Mouse (Mus musculus): ENCODE data around the gene Clk2. TPM values are rescaled to one million over a fixed set of nuclear protein-coding genes. Genes with fewer than 3 reads are reported as not detected.

The Clk2 gene
- total and polyA plus RNA-seq, 2 experiments, result 7.4 to 23.9 TPM

GRCm38 (mm10) chr3:89175544-89175943 lies 10.9 kb downstream of the Clk2 start:
- Histone ChIP-seq H3K36me3 (ENCODE audit: control insufficient read depth, insufficient read depth, low read length) (peaks cover 45% of the 10 kb centered on the region), H3K27ac (replicated peaks; ENCODE audit: insufficient read depth, low read depth, low read length) (no peak overlapping the region), H3K79me2 (ENCODE audit: control insufficient read depth, insufficient read depth, low read length) (no peaks in the 10 kb centered on the region), H3K9ac (ENCODE audit: low read depth, low read length) (no peak overlapping the region), H3K4me3 (ENCODE audit: insufficient read depth, low read depth, low read length) (no peak overlapping the region), H3K4me1 (ENCODE audit: control insufficient read depth, insufficient read depth, low read length) (peaks cover 4% of the 10 kb centered on the region), H3K27me3 (ENCODE audit: control insufficient read depth, insufficient read depth, low read length) (no peaks in the 10 kb centered on the region)
- TF ChIP-seq CTCF (IDR thresholded peaks at IDR 0.05; ENCODE audit: low read depth, low read length) (no peak), POLR2A (IDR thresholded peaks at IDR 0.05; ENCODE audit: extremely low read depth, insufficient read depth, low read length) (no peak)
- DNase-seq (ENCODE audit: extremely low read depth, low read depth, low spot score), result no peak
- 91% methylated on average over 10 of the region's 10 CpGs for WGBS

- TF ChIP-seq CTCF (IDR thresholded peaks at IDR 0.05; ENCODE audit: low read depth, low read length), result no peak
- WGBS, result 85% methylated on average over 7 of the region's 7 CpGs
- Histone ChIP-seq H3K79me2 (ENCODE audit: control insufficient read depth, insufficient read depth, low read length) (no peaks in the 10 kb centered on the region), H3K36me3 (ENCODE audit: control insufficient read depth, insufficient read depth, low read length) (peaks cover 41% of the 10 kb centered on the region), H3K27me3 (ENCODE audit: control insufficient read depth, insufficient read depth, low read length) (no peaks in the 10 kb centered on the region), H3K4me3 (ENCODE audit: insufficient read depth, low read depth, low read length) (no peak overlapping the region), H3K4me1 (ENCODE audit: control insufficient read depth, insufficient read depth, low read length) (peaks cover 4% of the 10 kb centered on the region), H3K27ac (replicated peaks; ENCODE audit: insufficient read depth, low read depth, low read length) (no peak overlapping the region), H3K9ac (ENCODE audit: low read depth, low read length) (no peak overlapping the region)
- no peak for DNase-seq (ENCODE audit: extremely low read depth, low read depth, low spot score)
These were observed 11.8 kb downstream of the Clk2 start for GRCm38 (mm10) chr3:89176421-89176820.

GRCm38 (mm10) chr3:89177242-89178106 lies 12.9 kb downstream of the Clk2 start, which contains the start of gene Scamp3:
Gene Scamp3 (plus strand): TSS chr3:89177473.
- peaks cover 33% of the 10 kb centered on the region for H3K36me3 ChIP-seq (ENCODE audit: control insufficient read depth, insufficient read depth, low read length)
- TF ChIP-seq CTCF (IDR thresholded peaks at IDR 0.05; ENCODE audit: low read depth, low read length) (no peak), POLR2A (IDR thresholded peaks at IDR 0.05; ENCODE audit: extremely low read depth, insufficient read depth, low read length) (peak; percentile 69; the same call in 1 of the 2 replicates)
- H3K27ac ChIP-seq (replicated peaks; ENCODE audit: insufficient read depth, low read depth, low read length), result peak within 1 kb of the TSS; percentile 67
- H3K27me3 ChIP-seq (ENCODE audit: control insufficient read depth, insufficient read depth, low read length), result no peaks in the 10 kb centered on the region
- H3K4me1 ChIP-seq (ENCODE audit: control insufficient read depth, insufficient read depth, low read length), result peaks cover 4% of the 10 kb centered on the region
- peak within 1 kb of the TSS; percentile 76 for H3K9ac ChIP-seq (ENCODE audit: low read depth, low read length)
- peak within 1 kb of the TSS; percentile 78 for H3K4me3 ChIP-seq (ENCODE audit: insufficient read depth, low read depth, low read length)
- peak; percentile 98 for DNase-seq (ENCODE audit: extremely low read depth, low read depth, low spot score)
- under 1% methylated on average over 43 of the region's 43 CpGs for whole genome bisulfite sequencing
- no peaks in the 10 kb centered on the region for H3K79me2 ChIP-seq (ENCODE audit: control insufficient read depth, insufficient read depth, low read length)

GRCm38 (mm10) chr3:89178107-89178385 lies 13.5 kb downstream of the Clk2 start:
- TF ChIP-seq POLR2A (IDR thresholded peaks at IDR 0.05; ENCODE audit: extremely low read depth, insufficient read depth, low read length) (no peak), CTCF (IDR thresholded peaks at IDR 0.05; ENCODE audit: low read depth, low read length) (no peak)
- Histone ChIP-seq H3K4me3 (ENCODE audit: insufficient read depth, low read depth, low read length) (peak overlapping the region; percentile 78), H3K79me2 (ENCODE audit: control insufficient read depth, insufficient read depth, low read length) (no peaks in the 10 kb centered on the region), H3K4me1 (ENCODE audit: control insufficient read depth, insufficient read depth, low read length) (peaks cover 4% of the 10 kb centered on the region), H3K27me3 (ENCODE audit: control insufficient read depth, insufficient read depth, low read length) (no peaks in the 10 kb centered on the region), H3K27ac (replicated peaks; ENCODE audit: insufficient read depth, low read depth, low read length) (peak overlapping the region; percentile 67), H3K36me3 (ENCODE audit: control insufficient read depth, insufficient read depth, low read length) (peaks cover 28% of the 10 kb centered on the region), H3K9ac (ENCODE audit: low read depth, low read length) (peak overlapping the region; percentile 76)
- WGBS, result 1% methylated on average over 6 of the region's 6 CpGs
- DNase-seq (ENCODE audit: extremely low read depth, low read depth, low spot score), result no peak

GRCm38 (mm10) chr3:89179056-89179455 lies 14.5 kb downstream of the Clk2 start:
- no peaks in the 10 kb centered on the region for H3K79me2 ChIP-seq (ENCODE audit: control insufficient read depth, insufficient read depth, low read length)
- H3K4me1 ChIP-seq (ENCODE audit: control insufficient read depth, insufficient read depth, low read length), result peaks cover 4% of the 10 kb centered on the region
- no peak overlapping the region for H3K9ac ChIP-seq (ENCODE audit: low read depth, low read length)
- TF ChIP-seq POLR2A (IDR thresholded peaks at IDR 0.05; ENCODE audit: extremely low read depth, insufficient read depth, low read length), result no peak
- no peak for TF ChIP-seq CTCF (IDR thresholded peaks at IDR 0.05; ENCODE audit: low read depth, low read length)
- H3K4me3 ChIP-seq (ENCODE audit: insufficient read depth, low read depth, low read length), result no peak overlapping the region
- H3K27ac ChIP-seq (replicated peaks; ENCODE audit: insufficient read depth, low read depth, low read length), result no peak overlapping the region
- H3K36me3 ChIP-seq (ENCODE audit: control insufficient read depth, insufficient read depth, low read length), result peaks cover 19% of the 10 kb centered on the region
- WGBS, result 93% methylated on average over 11 of the region's 11 CpGs
- DNase-seq (ENCODE audit: extremely low read depth, low read depth, low spot score), result no peak
- no peaks in the 10 kb centered on the region for H3K27me3 ChIP-seq (ENCODE audit: control insufficient read depth, insufficient read depth, low read length)
